Mouse (Mus musculus) CH12.LX (cell line): ENCODE results near the gene Ddx39.

ENCODE experiments used
- CTCF ChIP-seq, 2 experiments: IDR thresholded peaks in 1 of 2; conservative IDR thresholded peaks in 1 of 2; 2 replicates each; pipeline ENCODE4 v1.5.1; 2011 to 2012; ENCODE audit warnings: low read depth in 2 of 2, low read length in 2 of 2, improper control_type of control experiment in 1 of 2, inconsistent platforms in 1 of 2, mild to moderate bottlenecking in 1 of 2, moderate library complexity in 1 of 2
- ELF1 ChIP-seq: IDR thresholded peaks from 2 replicates; pipeline ENCODE4 v1.6.1; 2014; ENCODE audit warnings: low read depth, mild to moderate bottlenecking, inconsistent platforms, low read length, improper control_type of control experiment
- JUND ChIP-seq: conservative IDR thresholded peaks from 2 replicates; pipeline ENCODE4 v1.6.1; 2011; ENCODE audit warnings: low read depth, low read length, improper control_type of control experiment
- MAZ ChIP-seq: IDR thresholded peaks from 2 replicates; pipeline ENCODE4 v1.6.1; 2012; ENCODE audit warnings: low read depth, mild to moderate bottlenecking, inconsistent platforms, low read length, improper control_type of control experiment, moderate library complexity
- POLR2A ChIP-seq: IDR thresholded peaks from 2 replicates; pipeline ENCODE4 v1.6.1; 2011; ENCODE audit warnings: low read depth, mild to moderate bottlenecking, improper control_type of control experiment, low read length
- RAD21 ChIP-seq: IDR thresholded peaks from 2 replicates; pipeline ENCODE4 v1.6.1; 2011; ENCODE audit warnings: low read depth, mild to moderate bottlenecking, low read length, improper control_type of control experiment, moderate library complexity
- RCOR1 ChIP-seq: conservative IDR thresholded peaks from 2 replicates; pipeline ENCODE4 v1.6.1; 2012; ENCODE audit warnings: low read depth, mild to moderate bottlenecking, inconsistent platforms, low read length, improper control_type of control experiment

DNA sequence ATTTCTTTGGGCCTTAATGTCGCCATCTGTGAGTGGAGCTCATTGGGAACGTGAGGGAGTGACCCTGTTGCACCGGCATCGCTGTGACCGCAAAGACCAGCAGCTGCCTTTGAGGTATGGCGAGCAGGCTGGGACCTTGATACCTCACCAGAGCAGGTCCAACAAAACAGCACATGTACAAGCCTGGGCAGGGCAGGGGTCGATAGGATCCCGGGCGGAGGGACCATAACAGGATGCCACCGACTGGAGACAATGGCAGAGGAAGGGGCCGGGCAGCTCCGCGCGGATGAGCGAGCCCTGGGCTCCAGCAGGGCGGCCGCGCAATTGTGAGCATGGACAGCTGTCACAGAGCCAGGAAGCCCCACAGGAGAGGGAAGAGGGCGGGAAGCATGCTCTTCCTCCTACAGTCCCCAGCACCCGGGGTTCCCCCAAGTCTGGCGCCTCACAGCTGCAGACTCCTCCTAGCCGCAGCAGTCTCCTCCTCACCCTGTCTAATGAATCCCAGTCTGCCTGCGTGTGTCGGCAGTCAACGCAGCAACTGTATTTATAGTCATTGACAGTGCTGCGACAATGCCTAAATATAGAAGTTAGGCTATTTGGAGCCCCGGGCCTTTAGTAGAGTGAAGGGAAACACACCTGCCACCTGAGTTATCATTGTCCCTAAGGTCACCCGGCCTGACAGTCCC lies 32.8 kb downstream of the Ddx39 start:
- TF ChIP-seq CTCF (conservative IDR thresholded peaks at IDR 0.05 in 1 of 2, IDR thresholded peaks at IDR 0.05 in 1 of 2; ENCODE audit: low read depth in 2 of 2, low read length in 2 of 2) (peak in 1 of 2 experiments; percentile 14; a peak in 1 of 4 replicates), ELF1 (peak; percentile 60; the same call in 1 of the 2 replicates), POLR2A (peak; percentile 57), RCOR1 (no peak), MAZ (no peak; the same call in 1 of the 2 replicates), RAD21 (no peak), JUND (0 out of 2 replicates have a peak, but pooled peaks have one; percentile 12)
